Mouse (Mus musculus) thymus, postnatal 4 days (tissue): Measurements from ENCODE around the gene Sik3.

Source experiments
- DNase-seq: peaks from one replicate; pipeline ENCODE4 v3.0.0; 2021

Gene Sik3

DNA sequence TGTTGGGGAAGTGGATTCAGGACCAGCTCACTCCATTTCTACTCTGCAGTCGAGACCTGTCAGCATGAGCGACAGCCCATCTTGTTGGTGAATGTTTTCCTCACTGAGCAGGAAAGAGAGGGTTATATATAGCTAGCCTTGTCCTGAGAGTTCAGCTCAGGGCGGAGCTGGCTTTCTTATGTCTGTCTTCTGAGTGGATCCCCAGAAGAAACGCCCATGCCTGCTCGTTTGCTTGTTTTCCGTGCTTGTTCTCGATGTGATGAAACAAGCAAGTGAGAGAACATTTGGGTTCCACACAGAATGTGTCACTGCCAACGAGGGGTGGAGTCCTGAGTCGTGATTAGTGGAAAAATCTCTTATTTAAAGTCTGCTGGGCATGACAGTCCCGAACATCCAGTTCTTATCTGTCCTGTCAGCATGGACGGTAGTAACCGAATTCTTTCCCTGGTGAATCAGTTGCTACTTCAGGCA is 184.1 kb downstream of the Sik3 start:
- DNase-seq = no peak

DNA sequence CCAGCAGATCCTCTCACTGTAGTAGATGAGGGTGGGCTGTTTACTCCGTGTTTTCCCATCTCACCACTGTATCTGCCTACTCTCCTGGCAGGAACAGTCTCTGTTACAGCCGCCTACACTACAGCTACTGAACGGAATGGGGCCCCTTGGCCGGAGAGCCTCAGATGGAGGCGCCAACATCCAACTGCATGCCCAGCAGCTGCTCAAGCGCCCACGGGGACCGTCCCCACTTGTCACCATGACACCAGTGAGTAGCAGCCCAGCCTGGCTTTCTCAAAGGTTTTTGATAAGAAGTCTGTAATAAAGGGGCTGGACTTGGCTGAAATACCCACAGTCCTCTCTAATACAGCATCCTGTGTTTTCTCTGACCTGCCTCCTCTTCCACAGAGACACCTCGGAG is 185.8 kb downstream of the Sik3 start:
- DNase-seq = no peak

DNA sequence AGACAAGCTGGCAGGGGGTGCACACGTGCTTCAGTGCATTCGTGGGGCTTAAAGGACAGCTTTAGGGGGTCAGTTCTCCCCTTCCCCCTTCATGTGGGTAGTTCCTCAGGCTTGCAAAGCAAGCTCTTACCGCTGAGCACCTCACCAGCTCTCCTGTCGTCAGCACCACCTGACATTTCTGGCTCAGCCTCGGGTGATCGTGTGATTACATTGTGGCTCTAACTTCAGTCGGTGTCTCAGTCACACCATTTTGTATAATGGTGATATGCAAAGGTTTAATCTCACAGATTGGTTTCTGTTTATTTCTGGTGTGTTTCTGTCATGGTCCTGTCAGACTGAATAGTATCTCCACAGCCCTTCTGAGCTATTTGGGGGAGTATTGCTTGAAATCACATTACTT is 186.3 kb downstream of the Sik3 start:
- DNase-seq = no peak

DNA sequence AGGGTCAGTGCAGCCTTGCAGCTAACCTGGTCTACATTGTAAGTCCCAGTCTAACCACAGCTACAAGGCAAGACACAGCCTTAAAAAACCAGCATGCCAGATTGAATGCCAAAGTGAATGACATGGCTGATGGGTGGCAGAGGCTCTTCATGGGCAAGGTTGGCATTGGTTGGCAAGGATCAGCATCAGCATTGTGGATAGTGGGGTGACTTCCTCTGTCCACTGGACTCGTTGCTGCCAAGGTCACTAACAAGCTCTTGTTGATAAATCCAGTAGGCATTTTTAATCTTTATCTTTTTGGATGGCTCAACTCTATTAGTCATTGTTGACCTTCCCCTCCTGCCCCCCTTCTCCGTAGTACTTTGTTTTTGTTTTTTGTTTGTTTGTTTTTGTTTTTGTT is 187.0 kb downstream of the Sik3 start:
- DNase-seq = no peak

DNA sequence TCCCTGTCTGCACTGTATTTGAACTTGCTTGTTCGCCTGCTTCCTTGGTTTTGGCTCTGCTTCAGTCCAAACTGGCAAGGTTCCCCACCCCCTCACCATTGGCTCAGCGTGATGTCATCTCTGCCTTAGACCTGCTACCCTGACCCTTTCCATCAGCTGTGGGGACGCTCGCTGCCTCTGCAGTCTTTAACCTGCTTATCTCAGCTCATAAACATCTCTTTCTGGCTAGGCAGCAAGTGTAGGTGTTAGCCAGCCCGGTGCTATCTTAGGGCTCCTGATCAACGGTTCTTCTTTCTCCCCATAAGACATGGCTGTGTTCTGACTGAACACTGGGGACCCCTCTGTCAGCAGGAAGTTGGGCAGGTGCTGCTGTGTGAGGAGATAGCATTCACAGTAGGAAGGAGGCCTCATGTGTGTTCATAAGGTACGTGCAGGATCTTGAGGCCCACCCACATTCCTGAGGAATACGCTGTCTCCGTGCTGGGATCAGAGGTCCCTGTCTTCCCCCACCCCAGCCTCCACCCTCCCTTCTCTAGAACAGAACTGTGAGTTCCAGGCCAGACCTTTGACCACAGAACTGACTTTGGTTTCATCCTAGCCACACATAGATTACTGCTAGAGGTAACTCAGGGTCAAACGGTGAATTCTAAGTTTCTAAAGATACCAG is 194.3 kb downstream of the Sik3 start:
- DNase-seq = no peak

DNA sequence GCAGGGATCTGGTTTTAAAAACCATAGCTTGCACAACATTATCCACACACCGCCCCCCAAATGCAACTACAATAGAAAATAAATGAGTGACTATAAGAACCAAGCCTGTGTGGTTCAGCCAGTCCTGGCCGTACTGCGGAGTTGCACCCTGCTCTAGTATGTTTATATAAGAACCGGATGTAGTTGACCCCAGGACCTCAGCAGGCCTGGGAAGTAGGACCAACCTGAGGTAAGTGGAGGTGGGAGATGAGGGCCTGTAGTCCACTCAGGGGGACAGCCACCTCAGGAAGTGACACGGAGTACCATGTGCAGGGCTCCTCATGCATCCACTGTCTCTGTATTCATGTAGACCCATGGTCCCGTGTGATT is 194.9 kb downstream of the Sik3 start:
- no peak for DNase-seq

DNA sequence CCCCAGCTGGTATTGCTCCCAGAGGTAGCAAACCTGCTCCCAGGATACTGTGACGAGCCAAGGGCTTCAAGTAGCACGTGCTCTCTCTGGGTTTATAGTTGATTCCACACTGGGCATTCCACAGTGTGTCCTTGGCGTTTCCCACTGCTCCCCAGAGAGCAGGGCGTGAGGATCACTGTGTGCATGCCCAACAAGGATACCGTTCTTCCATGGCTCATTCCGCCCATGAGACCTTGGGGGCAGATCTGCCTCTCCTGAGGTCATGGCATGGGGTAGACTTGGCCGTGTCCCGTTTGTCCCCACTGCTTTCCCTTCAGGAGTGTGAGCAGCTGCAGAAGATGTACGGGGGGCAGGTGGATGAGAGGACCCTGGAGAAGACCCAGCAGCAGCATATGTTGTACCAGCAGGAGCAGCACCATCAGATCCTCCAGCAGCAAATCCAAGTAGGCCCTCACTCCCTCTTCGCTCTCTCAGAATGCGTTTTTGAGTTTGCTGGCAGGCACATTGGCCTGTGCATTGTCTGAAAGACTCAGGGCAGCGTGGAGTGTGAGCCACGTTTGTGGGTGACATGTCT is 195.9 kb downstream of the Sik3 start:
- DNase-seq = no peak

DNA sequence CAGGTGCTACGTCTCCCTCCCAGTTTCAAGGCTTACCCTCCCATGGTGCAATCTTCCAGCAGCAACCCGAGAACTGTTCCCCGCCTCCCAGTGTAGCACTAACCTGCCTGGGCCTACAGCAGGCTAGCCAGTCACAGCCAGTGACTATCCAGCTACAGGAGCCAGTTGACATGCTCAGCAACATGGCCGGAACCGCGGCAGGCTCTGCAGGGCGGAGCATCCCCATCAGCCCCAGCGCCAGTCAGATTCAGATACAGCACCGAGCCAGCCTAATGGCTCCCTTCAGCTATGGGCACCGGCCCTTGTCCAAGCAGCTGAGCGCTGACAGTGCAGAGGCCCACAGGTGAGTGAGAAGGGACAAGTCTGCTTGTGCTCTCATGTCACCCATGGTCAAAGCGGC is 197.9 kb downstream of the Sik3 start:
- no peak for DNase-seq

DNA sequence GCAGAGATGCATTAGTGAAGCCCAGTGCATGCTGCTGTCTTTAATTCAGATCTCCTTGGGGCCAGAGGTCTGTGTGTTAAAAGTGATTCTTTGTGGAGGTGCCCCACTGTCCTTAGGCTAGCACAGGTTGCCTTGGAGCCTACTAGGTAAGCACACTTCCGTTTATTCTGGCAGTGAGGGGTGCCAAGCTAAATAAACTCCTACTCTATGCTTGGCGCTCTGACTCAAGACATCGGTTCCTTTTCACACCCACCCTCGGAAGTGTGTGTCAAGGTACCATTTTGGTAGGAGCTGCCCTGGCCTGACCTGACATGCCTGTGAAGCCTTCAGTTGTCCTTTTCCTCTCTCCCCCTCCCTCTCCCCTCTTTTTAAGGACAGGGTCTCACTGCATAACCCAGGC is 201.7 kb downstream of the Sik3 start:
- DNase-seq = no peak

DNA sequence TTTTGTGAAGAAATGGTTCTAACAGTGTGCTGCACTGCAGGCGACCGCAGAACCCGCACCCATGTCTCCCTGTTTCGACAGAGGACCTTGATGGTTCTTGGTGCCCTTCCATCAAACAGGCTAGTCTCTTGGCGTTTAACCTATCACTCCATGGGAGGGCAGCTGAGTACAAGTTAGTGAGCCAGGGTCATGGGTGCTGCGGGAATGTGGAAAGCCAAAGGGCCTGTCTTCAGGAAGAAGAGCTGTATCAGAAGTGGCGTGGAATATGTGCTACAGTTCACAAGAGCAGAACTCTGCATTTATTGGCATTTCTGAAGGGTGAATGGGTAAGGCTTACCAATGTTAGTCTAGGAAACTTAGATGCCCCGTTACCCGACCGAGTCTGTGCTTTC is 202.3 kb downstream of the Sik3 start:
- no peak for DNase-seq

DNA sequence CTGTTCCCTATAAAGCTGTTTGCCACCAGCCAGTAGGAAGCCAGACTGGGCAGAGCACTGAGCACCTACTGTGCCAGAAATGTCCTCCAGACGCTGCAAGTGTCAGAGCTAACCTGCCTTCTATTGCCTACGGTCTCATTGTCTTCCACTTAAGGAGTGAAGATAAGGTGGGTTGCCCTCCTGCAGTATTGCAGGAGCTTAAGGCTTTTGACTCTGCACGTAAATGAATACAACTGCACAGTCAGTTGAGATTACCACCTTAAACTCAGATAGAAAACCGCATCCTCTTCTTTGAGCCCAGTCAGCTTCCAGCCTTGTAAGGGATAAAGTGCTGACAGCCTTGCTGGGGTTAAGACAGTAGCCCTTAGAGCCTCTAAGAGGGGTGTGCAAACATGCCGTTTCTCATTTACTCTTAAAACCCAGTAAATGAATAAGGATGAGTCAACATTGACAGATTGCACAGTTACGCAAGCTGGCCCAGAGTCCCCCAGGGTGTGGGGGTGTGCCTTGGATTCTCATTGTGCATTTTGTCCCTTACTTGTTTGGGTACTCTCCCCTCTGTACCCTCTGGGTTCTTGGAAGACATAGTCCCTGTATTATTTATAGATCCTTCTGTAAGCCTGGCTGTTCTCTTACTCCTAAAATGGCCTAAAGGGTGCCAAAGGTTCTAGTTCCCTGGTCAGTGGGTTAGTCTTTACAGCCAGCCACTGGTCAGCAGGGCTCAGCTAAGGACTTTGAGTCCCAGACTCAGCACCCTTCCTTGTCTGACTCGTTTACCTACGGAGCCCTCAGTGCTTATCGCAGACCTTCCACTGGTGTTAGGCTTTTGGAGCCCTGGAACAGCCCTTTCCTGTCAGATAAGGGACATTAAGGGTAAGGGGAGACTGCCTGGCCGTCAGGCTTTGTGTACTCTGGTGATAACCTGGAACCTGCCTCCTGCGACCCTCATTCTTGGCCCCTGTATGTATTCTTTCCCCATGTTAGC is 203.0 kb downstream of the Sik3 start:
- no peak for DNase-seq

DNA sequence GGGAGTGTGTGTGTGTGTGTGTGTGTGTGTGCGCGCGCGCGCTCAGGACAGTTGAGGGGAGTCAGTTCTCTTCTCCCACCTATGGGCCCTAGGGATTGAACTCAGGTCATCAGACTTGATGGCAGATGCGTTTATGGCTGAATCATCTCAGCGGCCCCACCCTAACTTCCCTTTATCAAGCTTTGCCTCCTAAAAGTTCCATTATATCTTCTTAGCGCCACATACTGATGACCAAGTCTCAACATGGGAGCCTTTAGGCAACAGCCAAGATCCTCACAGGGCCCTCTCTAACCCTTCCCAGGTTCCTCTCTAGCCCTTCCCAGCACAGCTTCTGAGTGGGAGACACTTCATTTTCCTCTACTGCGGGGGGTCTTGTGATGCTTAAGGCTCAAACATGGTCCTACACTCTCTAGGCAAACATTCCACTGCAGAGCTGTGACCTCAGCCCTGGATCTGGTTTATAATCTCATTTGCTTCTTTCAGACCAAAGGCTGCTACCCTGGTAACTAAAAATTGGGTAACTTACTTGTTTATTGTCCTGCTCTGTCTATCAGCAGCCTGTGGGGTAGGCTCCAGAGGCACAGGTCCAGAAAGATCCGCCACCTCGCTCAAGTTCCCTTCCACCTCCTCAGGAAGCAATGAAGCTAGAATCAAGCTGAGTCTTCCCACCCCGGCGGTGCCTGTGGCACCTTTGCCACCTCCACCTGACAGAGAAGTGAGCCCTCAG is 204.3 kb downstream of the Sik3 start:
- DNase-seq = no peak

DNA sequence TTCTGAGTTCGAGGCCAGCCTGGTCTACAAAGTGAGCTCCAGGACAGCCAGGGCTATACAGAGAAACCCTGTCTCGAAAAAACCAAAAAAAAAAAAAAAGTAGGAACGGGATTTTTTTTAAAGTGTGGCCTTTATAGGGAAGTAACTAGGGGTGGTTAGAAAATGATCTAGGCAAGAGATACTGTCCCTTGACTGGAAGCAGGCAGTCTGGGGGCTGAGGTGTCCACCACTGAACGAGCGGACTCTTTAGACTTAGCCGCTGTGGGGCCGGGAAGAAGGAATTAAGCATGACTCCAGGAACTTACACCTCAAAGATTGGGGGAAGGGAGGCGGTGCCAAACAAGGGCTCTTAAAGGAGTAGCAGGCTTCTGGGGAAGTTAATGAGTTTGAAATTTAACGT is 205.6 kb downstream of the Sik3 start:
- DNase-seq = no peak

DNA sequence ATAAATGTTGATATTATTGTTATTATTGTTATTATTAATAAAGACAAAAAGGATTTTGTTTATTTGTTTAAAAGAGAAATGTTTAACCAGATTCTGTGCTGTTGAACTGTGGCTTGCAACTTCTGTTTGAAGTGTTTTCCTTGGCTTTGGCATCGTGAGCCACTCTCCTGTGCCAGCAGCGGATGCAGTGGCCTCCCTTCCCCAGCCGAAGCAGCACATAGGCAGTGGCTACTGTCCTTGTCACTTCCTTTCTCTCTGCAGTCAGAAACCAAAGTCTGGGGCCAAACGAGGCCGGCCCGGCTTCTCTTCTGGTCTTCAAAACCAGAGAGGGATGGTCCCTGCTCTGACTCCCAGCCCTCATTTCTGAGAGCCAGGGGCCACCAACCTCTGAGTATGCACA is 210.5 kb downstream of the Sik3 start:
- DNase-seq = no peak

DNA sequence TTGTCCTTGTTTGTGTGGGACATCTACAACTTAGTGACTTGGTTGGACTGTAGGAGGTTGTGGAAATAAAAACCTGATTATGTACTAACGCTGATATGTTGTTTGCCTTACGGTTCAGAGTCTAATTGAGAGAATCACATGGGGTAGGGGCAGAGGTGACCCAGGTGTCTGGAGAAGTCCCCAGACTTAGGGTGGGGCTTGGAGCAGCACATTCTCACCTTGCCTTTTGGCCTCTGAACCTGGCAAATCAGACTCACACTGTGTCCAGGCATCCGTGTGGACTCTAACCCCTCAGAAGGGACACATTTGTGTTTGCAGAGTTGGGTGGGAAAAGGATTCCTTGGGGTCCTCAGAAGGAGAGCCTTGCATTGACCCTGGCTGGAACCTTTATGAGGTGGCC is 211.5 kb downstream of the Sik3 start:
- DNase-seq = no peak

DNA sequence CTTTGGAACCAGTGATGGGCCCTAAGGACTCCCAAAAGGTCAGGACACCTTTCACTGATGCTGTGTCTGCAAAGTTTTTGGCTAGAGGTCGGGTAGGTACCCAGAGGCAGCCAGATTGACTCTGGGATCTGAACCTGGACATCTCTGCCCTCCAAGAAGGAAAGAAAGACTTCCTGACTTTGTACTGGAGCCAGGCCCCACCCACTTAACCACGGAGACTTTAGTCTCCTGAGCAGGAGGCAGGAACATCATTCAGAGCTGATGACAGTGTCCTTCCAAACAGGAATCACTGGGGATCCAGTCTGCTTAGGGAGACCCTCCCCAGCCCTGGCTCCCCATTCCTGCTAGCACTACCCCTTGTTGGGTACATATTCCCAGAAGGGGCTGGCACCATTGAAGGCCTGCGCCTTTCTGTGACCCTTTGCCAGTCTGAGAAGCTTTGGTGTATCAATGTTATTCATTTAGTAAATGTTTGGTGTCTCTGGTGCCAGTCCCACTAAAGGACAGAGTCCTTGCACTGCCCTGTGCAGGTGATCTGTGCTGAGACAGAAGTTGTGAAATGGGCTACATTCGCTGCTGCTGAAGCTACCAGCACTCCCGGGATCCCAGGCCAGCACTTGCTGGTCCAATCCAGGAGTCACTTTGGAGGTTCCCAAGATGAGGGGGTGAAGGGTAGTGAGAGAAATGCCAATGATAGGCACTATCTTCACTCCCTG is 212.5 kb downstream of the Sik3 start:
- DNase-seq = no peak

DNA sequence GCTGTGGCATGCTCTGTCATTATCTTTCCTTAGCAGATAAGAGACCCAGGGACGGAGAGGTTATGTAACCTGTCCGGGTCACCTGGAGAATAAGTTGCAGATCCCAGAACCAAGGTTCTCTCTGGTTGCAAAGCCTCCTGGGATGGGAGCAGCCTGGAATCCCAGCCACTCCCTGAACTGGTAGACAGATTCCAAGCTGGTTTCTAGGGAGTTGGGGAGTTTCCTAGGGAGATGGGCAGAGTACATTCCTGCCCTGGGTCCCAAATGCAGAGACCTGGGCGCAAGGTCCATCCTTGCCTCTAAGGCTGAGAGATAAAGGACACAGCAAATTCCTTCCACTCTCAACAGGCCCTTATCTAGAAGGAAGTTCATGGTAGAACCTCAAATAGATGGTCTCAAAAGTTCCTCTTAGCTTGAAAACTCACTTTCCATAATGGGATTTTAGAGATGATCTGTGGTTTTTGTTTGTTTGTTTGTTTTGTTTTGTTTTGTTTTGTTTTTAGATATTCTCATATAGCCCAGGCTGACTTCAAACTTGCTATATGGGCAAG is 214.5 kb downstream of the Sik3 start:
- DNase-seq = no peak

DNA sequence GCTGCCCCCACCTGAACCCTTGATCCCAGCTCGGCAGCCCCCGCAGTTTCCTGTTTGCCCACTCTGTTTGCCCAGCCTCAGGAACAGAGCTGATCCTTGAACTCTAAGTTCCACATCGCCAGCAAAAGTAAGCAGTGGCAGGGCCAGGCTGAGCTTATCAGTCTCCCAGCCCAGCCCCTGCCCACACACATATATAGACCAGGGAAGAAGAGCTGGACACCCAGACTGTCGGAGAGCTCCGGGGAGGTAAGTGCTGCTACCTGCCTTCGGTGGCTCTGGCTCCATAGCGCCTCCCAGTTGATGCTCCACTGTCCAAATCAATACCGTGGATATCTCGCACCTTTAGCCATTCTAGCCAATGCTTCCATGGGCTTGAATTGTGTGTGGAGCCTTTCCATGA is 215.9 kb downstream of the Sik3 start, which contains the start of gene Apoa1:
Gene Apoa1, plus strand, starts transcription at position 90 of the 400 bp plus-strand sequence.
- no peak for DNase-seq

DNA sequence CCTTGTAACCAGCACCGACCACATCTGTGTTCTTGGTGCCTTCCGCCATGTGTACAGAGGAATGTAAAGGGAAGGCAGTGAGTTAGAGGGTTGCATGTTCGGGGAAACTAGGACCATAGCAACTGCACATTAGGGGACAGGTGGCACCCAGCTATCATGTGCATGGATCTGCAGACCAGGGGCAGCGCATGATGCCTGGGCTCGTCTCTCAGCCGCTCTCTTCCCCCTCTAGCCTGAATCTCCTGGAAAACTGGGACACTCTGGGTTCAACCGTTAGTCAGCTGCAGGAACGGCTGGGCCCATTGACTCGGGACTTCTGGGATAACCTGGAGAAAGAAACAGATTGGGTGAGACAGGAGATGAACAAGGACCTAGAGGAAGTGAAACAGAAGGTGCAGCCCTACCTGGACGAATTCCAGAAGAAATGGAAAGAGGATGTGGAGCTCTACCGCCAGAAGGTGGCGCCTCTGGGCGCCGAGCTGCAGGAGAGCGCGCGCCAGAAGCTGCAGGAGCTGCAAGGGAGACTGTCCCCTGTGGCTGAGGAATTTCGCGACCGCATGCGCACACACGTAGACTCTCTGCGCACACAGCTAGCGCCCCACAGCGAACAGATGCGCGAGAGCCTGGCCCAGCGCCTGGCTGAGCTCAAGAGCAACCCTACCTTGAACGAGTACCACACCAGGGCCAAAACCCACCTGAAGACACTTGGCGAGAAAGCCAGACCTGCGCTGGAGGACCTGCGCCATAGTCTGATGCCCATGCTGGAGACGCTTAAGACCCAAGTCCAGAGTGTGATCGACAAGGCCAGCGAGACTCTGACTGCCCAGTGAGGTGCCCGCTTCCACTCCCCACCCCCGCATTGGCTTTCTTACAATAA is 217.2 kb downstream of the Sik3 start:
- DNase-seq = peak; percentile 81

DNA sequence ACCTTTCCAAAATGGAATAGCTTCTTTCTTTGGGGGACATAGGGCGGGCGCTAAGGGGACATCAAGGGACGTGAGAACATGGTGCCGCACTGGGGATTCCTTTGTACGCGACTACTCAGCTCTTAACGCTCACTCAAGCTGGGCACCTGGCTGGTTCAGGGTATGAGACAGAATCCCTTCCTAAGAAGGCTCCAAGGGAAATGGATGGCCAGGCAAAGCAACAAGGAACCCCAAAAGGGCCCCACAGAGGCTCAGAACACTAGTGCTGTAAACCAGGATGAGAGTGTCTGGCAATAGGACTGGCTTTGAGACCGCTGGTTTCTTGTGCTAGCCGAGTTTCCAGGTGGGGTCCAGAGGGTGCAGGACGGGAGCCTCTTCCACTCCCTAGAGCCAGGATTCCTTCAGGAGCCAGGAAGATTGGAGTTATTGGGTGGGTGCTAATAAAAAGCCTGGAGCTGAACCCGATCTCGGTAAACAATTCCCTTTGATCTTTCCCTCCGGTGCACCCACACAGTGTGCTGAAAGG is 217.9 kb downstream of the Sik3 start:
- no peak for DNase-seq

DNA sequence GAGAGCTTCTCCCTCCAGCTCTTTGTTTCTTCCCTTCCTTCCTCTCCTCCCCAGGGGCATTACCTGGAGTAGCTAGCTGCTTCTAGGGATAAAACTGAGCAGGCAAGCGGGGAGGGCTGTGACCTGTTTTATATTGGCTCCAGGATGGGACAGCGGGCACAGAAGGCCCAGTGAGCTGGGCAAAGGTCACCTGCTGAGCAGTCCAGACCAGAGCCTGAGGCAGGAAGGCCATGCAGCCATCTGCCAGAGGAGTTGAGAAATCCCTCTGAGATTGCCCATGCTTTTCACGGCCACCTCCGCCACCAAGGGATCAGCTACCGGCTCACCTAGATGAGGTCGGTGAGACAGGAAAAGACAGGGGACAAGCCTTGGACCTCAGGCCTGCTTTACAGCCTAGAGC is 222.6 kb downstream of the Sik3 start:
- DNase-seq = no peak

DNA sequence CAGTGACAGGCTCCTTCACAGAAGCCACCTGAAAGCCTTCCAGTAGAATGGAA is 222.8 kb downstream of the Sik3 start, which contains the start of gene Apoc3:
Gene Apoc3, minus strand, starts transcription at position 41 of the 53 bp plus-strand sequence.
- no peak for DNase-seq
